ENCODE assay signal across 8 mouse cellular contexts in genomic region chr11:119044551-119045337, GRCm38 (mm10). TPM values are rescaled to one million over a fixed set of nuclear protein-coding genes. Genes with fewer than 3 reads are reported as not detected.
DNase-seq lines count a peak whose midpoint lies in the region; ATAC-seq lines count a peak whose summit lies in the region.

No protein-coding gene starts in this region.

- peaks cover 86% of the 10 kb centered on the region for H3K27me3 ChIP-seq in lung, embryonic 15.5 days
- peaks cover 66% of the 10 kb centered on the region for H3K27me3 ChIP-seq in forebrain, embryonic 16.5 days (replicated peaks; ENCODE audit: control insufficient read depth, insufficient read depth, low read length)
- H3K27me3 ChIP-seq in kidney, embryonic 15.5 days, result peaks cover 87% of the 10 kb centered on the region
- H3K27me3 ChIP-seq in midbrain, embryonic 12.5 days, result peaks cover 87% of the 10 kb centered on the region

- no peak for ATAC-seq in lung, embryonic 15.5 days (ENCODE audit: borderline replicate concordance, extremely low read depth, low FRiP score, low TSS enrichment)
- no peak for ATAC-seq in forebrain, embryonic 16.5 days
- ATAC-seq in kidney, embryonic 15.5 days (replicated peaks; ENCODE audit: low FRiP score), result no peak
- no peak for ATAC-seq in midbrain, embryonic 12.5 days (ENCODE audit: low FRiP score, low read depth)

- peak overlapping the region; percentile 8; the same call in 1 of the 2 replicates for H3K4me3 ChIP-seq in lung, embryonic 15.5 days
- H3K4me3 ChIP-seq in forebrain, embryonic 16.5 days (replicated peaks; ENCODE audit: low read length), result peak overlapping the region; percentile 15
- peak overlapping the region; percentile 21 for H3K4me3 ChIP-seq in kidney, embryonic 15.5 days (replicated peaks)
- H3K4me3 ChIP-seq in midbrain, embryonic 12.5 days, result peak overlapping the region; percentile 7; the same call in 1 of the 2 replicates

- H3K9ac ChIP-seq in lung, embryonic 15.5 days, result no peak overlapping the region
- H3K9ac ChIP-seq in forebrain, embryonic 16.5 days (replicated peaks; ENCODE audit: low read depth, low read length), result no peak overlapping the region
- 0 out of 2 replicates have a peak overlapping the region, but pooled peaks have one; percentile 1 for H3K9ac ChIP-seq in kidney, embryonic 15.5 days
- no peak overlapping the region for H3K9ac ChIP-seq in midbrain, embryonic 12.5 days (replicated peaks)

- peaks cover 59% of the 10 kb centered on the region for H3K4me1 ChIP-seq in lung, embryonic 15.5 days
- peaks cover 49% of the 10 kb centered on the region for H3K4me1 ChIP-seq in forebrain, embryonic 16.5 days (replicated peaks; ENCODE audit: control insufficient read depth, insufficient read depth, low read length)
- H3K4me1 ChIP-seq in kidney, embryonic 15.5 days, result peaks cover 71% of the 10 kb centered on the region
- peaks cover 62% of the 10 kb centered on the region for H3K4me1 ChIP-seq in midbrain, embryonic 12.5 days

- H3K27ac ChIP-seq in lung, embryonic 15.5 days, result no peak overlapping the region
- H3K27ac ChIP-seq in forebrain, embryonic 16.5 days (ENCODE audit: low read length), result no peak overlapping the region
- no peak overlapping the region for H3K27ac ChIP-seq in kidney, embryonic 15.5 days
- H3K27ac ChIP-seq in midbrain, embryonic 12.5 days (replicated peaks), result no peak overlapping the region

- H3K9me3 ChIP-seq in lung, embryonic 15.5 days, result no peaks in the 10 kb centered on the region
- no peaks in the 10 kb centered on the region for H3K9me3 ChIP-seq in forebrain, embryonic 16.5 days (ENCODE audit: control insufficient read depth, low read length)
- H3K9me3 ChIP-seq in kidney, embryonic 15.5 days (replicated peaks), result no peaks in the 10 kb centered on the region
- H3K9me3 ChIP-seq in midbrain, embryonic 12.5 days, result no peaks in the 10 kb centered on the region

- 2% methylated on average over 41 of the region's 41 CpGs for WGBS in lung, embryonic 15.5 days
- WGBS in forebrain, embryonic 16.5 days, result 1% methylated on average over 41 of the region's 41 CpGs
- WGBS in kidney, embryonic 15.5 days, result 2% methylated on average over 41 of the region's 41 CpGs
- under 1% methylated on average over 41 of the region's 41 CpGs for WGBS in midbrain, embryonic 12.5 days

- no peak for DNase-seq in lung, postnatal 36 days
- no peak for DNase-seq in thymus, postnatal 0 days (ENCODE audit: low spot score)
- DNase-seq in layer of hippocampus, adult 9-11 months, result no peak
- DNase-seq in thymus, postnatal 36 days, result no peak

- peak overlapping the region; percentile 37 for H3K4me2 ChIP-seq in lung, embryonic 15.5 days
- H3K4me2 ChIP-seq in forebrain, embryonic 16.5 days (ENCODE audit: low read length), result no peak overlapping the region; the same call in 1 of the 2 replicates
- H3K4me2 ChIP-seq in kidney, embryonic 15.5 days, result peak overlapping the region; percentile 43
- peak overlapping the region; percentile 13; the same call in 1 of the 2 replicates for H3K4me2 ChIP-seq in midbrain, embryonic 12.5 days (replicated peaks)

- H3K36me3 ChIP-seq in lung, embryonic 15.5 days, result no peaks in the 10 kb centered on the region
- H3K36me3 ChIP-seq in forebrain, embryonic 16.5 days (ENCODE audit: control insufficient read depth, insufficient read depth), result no peaks in the 10 kb centered on the region
- H3K36me3 ChIP-seq in kidney, embryonic 15.5 days, result no peaks in the 10 kb centered on the region
- H3K36me3 ChIP-seq in midbrain, embryonic 12.5 days, result no peaks in the 10 kb centered on the region

RNA-seq across cellular contexts. Expression of gene Cbx8, which starts 4.0 kb away (rescaled TPM):
- polyA plus RNA-seq in lung, embryonic 15.5 days (2015; fragmentation: Nextera tagmentation; extraction: Ambion mirVana), result 9.4 and 11.3 TPM in 2 replicates
- polyA plus RNA-seq in forebrain, embryonic 16.5 days (2015; fragmentation: Nextera tagmentation; extraction: Ambion mirVana), result 12.3 and 13.4 TPM in 2 replicates
- polyA plus RNA-seq in kidney, embryonic 15.5 days (2015; fragmentation: Nextera tagmentation; extraction: Ambion mirVana), result 9.8 and 10.3 TPM in 2 replicates
- 12.1 and 15.1 TPM in 2 replicates for polyA plus RNA-seq in midbrain, embryonic 12.5 days (2016; fragmentation: Nextera tagmentation; extraction: Ambion mirVana)
- 10.7 and 12.3 TPM in 2 replicates for polyA plus RNA-seq in thymus, postnatal 0 days (2015; fragmentation: Nextera tagmentation; extraction: Ambion mirVana)

RNA-seq across cellular contexts. Expression of gene Cbx2, which starts 22.0 kb away (rescaled TPM):
- polyA plus RNA-seq in lung, embryonic 15.5 days (2015; fragmentation: Nextera tagmentation; extraction: Ambion mirVana), result 36.7 and 38.3 TPM in 2 replicates
- polyA plus RNA-seq in forebrain, embryonic 16.5 days (2015; fragmentation: Nextera tagmentation; extraction: Ambion mirVana), result 24.9 and 26.7 TPM in 2 replicates
- polyA plus RNA-seq in kidney, embryonic 15.5 days (2015; fragmentation: Nextera tagmentation; extraction: Ambion mirVana), result 38.9 and 40.7 TPM in 2 replicates
- polyA plus RNA-seq in midbrain, embryonic 12.5 days (2016; fragmentation: Nextera tagmentation; extraction: Ambion mirVana), result 81.0 and 86.0 TPM in 2 replicates
- polyA plus RNA-seq in thymus, postnatal 0 days (2015; fragmentation: Nextera tagmentation; extraction: Ambion mirVana), result 19.5 and 22.3 TPM in 2 replicates

RNA-seq across cellular contexts. Expression of gene Cbx4, which starts 41.3 kb away (rescaled TPM):
- 13.3 and 14.1 TPM in 2 replicates for polyA plus RNA-seq in lung, embryonic 15.5 days (2015; fragmentation: Nextera tagmentation; extraction: Ambion mirVana)
- polyA plus RNA-seq in forebrain, embryonic 16.5 days (2015; fragmentation: Nextera tagmentation; extraction: Ambion mirVana), result 18.1 and 18.5 TPM in 2 replicates
- 8.6 and 9.9 TPM in 2 replicates for polyA plus RNA-seq in kidney, embryonic 15.5 days (2015; fragmentation: Nextera tagmentation; extraction: Ambion mirVana)
- polyA plus RNA-seq in midbrain, embryonic 12.5 days (2016; fragmentation: Nextera tagmentation; extraction: Ambion mirVana), result 12.4 and 15.2 TPM in 2 replicates
- 25.1 and 26.8 TPM in 2 replicates for polyA plus RNA-seq in thymus, postnatal 0 days (2015; fragmentation: Nextera tagmentation; extraction: Ambion mirVana)

RNA-seq across cellular contexts. Expression of gene Enpp7, which starts 56.8 kb away (rescaled TPM):
- polyA plus RNA-seq in lung, embryonic 15.5 days (2015; fragmentation: Nextera tagmentation; extraction: Ambion mirVana), result not detected in 2 replicates
- polyA plus RNA-seq in forebrain, embryonic 16.5 days (2015; fragmentation: Nextera tagmentation; extraction: Ambion mirVana), result not detected in 2 replicates
- polyA plus RNA-seq in kidney, embryonic 15.5 days (2015; fragmentation: Nextera tagmentation; extraction: Ambion mirVana), result not detected in 2 replicates
- not detected in 2 replicates for polyA plus RNA-seq in midbrain, embryonic 12.5 days (2016; fragmentation: Nextera tagmentation; extraction: Ambion mirVana)
- not detected in 2 replicates for polyA plus RNA-seq in thymus, postnatal 0 days (2015; fragmentation: Nextera tagmentation; extraction: Ambion mirVana)
